Mouse (Mus musculus) mammary gland, adult 2 months (tissue): ENCODE measurements around the gene Tnfsf10. TPM values are rescaled to one million over a fixed set of nuclear protein-coding genes. Genes with fewer than 3 reads are reported as not detected.

Experiments
- polyA plus RNA-seq: library from polyadenylated mRNA; depleted of rRNA; stranded (reverse); fragments of >200 nt; gene quantifications from 2 replicates; pipeline ENCODE4 v1.2.3, GENCODE M21; 2012; ENCODE audit warnings: low replicate concordance; rRNA removed

Gene Tnfsf10
- 5.4 and 9.9 TPM in 2 replicates for polyA plus RNA-seq

GRCm38 (mm10) chr3:27316559-27317287 lies at the start of gene Tnfsf10:
Tnfsf10 (plus strand) TSS chr3:27317028.

GRCm38 (mm10) chr3:27371276-27371621 lies 54.4 kb downstream of the Tnfsf10 start, which contains the start of gene Ghsr:
Ghsr (plus strand) TSS chr3:27371351.

Other genes starting within 250 kb of the Tnfsf10 start
- gene Ect2, start 163.2 kb upstream of the Tnfsf10 start, polyA plus RNA-seq = 0.39 and 0.47 TPM in 2 replicates
- gene Nceh1, start 134.1 kb upstream of the Tnfsf10 start, polyA plus RNA-seq = 14.1 and 30.5 TPM in 2 replicates
- not detected in 2 replicates for gene Ghsr, start 54.3 kb downstream of the Tnfsf10 start, polyA plus RNA-seq